Mouse (Mus musculus) heart, adult 8-10 months (tissue): ENCODE measurements at regions not wholly inside any gene's neighbourhood (a gene's known extent, or its start where the extent isn't known, plus 50 kb on each side); places are given as distances from the start of the nearest gene placed in this dataset.

ENCODE experiments used
- DNase-seq: peaks from one replicate; pipeline ENCODE4 v3.0.0; 2022; ENCODE audit warnings: low spot score

- no peak for DNase-seq
These were observed 127.0 kb upstream of the Hmgn3 start for GRCm38 (mm10) chr9:83273361-83273975.

DNA sequence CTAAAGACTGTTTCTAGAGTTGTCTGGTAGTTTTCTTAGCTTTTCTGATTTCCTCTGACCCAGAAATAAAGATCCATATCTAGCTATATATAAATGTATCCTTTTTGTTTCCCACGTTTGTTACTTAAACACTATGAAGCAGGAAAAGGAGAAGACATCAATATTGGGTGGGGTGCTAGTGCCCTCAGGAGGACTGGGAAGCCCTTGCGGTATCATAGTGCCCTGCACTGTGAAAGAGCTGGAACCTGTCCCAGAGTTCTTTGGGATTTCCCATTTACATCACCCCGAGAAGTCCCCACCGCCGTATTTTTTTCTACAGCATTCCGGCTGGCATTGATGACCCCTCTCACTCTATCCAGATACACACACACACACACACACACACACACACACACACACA is 119.3 kb upstream of the Hmgn3 start:
- DNase-seq = no peak

DNA sequence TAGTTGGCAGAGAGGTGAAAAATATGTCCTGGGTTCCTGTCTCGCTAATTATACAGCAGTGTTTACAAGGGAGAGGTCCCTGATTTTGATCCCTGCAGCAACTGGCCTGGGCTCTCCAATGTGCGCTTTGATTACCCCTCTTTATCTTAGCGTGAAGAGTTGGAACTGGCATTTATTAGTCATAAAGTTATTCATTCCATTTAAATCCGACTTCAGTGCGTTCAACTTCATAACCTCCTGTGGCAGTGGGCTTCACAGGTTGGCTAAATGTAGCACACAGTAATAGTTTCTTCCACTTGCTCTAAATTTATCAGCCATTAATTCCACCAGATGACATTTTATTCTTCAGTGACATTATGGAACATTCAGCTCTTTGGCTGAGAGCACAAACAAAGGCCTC is 113.0 kb upstream of the Hmgn3 start:
- DNase-seq = no peak

DNA sequence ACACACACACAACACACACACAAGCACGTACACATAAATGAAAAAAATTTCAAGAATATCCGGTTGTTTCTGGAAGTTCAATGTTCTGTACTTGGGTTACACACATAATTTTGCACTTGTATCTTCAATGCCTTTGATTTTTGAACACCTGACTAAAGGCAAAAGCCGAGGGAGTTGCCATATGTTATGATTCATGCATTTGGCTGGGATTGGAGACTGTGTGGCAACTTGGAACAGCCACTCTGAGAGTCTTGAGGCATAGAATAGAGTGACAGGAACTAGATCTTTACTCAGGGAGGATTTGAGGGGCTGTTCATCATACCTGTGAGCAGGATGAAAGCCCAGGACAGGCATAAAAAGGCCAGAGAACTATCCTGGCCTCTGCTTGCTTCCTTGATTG is 112.5 kb upstream of the Hmgn3 start:
- no peak for DNase-seq

GRCm38 (mm10) chr9:83258476-83258875 is 112.0 kb upstream of the Hmgn3 start:
- DNase-seq = no peak

- DNase-seq = no peak
These were observed 107.9 kb upstream of the Hmgn3 start for GRCm38 (mm10) chr9:83254356-83254755.

GRCm38 (mm10) chr9:83253789-83254188 is 107.3 kb upstream of the Hmgn3 start:
- DNase-seq = no peak

DNA sequence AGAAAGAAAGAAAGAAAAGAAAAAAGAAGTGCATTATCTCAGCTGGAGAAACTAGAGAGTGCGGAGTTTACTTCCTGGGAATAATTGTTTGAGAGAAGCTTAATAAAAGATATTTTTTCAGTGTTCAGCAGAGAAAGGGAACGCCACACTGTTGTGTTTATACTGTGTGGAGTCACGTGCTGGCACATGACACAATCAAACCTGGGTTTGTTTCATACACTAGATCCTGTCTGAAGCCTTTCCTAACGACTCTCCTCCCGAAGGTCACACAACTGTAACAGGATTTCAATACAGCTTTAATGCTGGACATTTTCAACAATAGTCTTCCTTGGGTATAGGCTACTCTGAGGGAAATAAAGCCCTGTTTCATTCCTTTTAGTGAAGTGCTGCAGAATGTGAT is 105.3 kb upstream of the Hmgn3 start:
- DNase-seq = no peak

DNA sequence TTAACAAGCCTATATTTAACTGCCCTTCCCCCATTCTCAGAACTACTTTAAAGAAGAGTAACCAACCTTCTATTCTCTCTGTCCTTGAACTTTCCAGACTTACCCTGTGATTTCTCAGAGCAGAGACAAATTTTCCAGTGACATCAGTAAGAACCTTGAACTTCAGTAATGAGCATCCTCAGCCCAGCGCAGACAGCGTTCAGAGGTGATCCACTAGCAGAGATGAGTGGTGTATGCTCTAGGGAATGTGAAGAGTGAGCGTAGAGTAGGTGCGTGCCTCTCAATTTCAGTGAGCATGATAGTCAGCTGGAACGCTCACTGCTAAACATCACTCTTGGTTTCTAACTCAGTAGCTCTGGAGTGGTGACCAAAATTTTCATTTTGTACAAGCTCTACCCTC is 103.4 kb upstream of the Hmgn3 start:
- no peak for DNase-seq

DNA sequence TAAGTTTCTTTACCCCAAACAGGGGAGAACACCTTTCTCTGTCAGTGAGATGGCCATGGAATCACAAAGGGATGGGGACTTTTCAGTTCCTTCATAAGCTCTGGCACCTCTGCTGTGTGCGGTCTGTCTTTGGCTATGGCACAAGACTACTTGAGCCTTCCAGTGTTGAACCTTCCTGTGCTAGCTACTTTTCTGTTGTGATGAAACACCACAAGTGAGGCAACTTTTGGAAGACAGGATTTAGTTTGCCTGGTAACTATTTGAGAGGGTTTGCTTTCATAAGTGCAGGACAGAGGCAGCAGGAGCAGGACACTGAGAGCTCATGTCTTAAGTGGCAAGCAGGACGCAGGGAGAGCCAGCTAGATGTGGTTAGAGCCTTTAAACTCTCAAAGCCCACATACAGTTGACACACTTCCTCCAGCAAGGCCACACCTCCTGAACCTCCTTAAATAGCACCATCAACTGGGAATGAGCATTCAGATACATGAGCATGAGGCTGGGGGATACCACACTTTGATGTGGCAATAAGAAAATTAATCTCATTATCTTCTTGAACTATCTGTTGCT is 101.8 kb upstream of the Hmgn3 start:
- no peak for DNase-seq

- DNase-seq = peak; percentile 24
These were observed 100.7 kb upstream of the Hmgn3 start for GRCm38 (mm10) chr9:83247066-83247668.

DNA sequence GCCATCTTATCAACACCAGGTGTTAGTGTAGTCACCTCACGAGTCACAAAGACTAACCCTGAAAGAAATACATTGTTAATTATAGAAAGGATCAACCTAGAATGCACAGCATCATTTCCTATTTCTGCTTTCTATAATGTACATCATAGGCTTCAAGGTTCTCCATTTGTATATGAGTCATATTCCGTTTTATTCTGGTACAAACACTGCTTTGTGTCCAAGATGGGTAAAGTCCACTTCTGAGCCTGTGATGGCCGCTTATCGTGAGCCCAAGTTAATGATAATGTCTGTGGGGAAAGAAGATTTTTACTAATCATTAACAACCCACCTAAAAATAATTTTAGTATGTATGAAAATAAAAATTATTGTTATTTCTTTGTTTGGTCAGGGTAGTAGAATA is 94.6 kb upstream of the Hmgn3 start:
- no peak for DNase-seq

GRCm38 (mm10) chr9:83239097-83239496 is 92.6 kb upstream of the Hmgn3 start:
- no peak for DNase-seq

DNA sequence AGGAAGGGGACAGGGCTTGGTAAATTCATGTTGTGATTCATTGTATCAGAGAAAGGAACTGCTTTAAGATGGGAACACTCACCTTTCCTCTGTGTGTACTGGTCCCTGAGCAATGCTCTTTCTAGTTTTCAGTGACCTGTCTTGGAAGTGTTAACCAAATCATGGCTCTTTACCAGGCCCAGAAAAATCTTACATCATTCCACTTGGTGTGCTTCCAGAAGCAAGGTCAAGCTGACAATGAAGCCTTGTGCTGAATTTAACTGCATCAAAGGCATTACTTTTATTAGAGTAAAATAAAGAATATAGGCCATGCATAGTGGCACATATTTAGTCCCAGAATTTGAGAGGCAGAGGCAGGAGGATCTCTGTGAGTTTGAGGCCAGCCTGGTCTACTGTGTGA is 75.4 kb upstream of the Hmgn3 start:
- peak; percentile 23 for DNase-seq

GRCm38 (mm10) chr9:83202583-83202982 is 56.1 kb upstream of the Hmgn3 start:
- no peak for DNase-seq

DNA sequence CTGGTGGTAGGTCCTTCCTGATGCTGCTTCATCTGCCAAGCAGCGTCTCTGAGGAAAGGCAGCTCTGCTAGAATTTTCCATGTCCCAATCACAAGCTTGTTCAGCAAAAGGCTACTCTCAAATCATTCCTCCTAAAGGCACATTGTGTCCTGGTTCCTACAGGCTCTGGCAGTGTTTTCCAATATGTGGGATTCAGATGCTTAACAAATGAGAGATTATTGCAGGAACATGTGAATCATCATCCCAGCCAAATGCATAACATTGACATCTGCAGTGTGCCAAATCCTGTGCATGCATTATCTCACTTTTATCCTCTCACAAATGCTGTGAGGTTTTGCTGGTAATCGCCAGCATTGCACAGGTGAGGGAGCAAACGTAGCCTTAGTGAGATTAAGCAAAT is 53.3 kb upstream of the Hmgn3 start:
- no peak for DNase-seq

- DNase-seq = no peak
These were observed 52.7 kb upstream of the Hmgn3 start for GRCm38 (mm10) chr9:83199176-83199575.

DNA sequence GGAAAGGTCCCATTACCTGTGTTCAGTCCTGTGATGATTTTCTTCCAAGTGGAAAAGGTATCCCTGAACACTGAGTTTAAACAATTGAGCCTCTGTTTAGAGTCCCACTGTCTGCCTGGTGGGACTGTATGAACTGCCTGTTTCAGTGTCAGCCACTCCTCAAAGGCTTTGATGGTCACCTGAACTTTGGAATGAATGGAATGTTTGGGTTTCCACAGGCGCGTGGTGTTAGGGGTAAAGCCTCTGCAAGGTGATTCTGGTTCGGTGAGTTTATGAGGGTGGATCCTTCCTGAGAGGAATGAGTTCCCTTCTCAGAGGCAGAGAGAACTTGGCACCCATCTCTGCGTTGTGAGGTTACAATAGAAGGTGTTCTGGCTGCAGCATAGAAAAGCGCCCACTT is 50.5 kb upstream of the Hmgn3 start:
- DNase-seq = no peak
